Mouse (Mus musculus): ENCODE measurements around the gene Ptprm. TPM values are rescaled to one million over a fixed set of nuclear protein-coding genes. Genes with fewer than 3 reads are reported as not detected.
A peak's percentile ranks its signal among the peaks of the same experiment; 100 is the strongest.

Ptprm gene
- total RNA-seq, 2 experiments from 2014 or later: 0.22 TPM; not detected in 1

GRCm38 (mm10) chr17:67345157-67345556 lies 9.1 kb downstream of the Ptprm start:
- ATAC-seq (ENCODE audit: poor library complexity, severe bottlenecking): no peak

- ATAC-seq (ENCODE audit: poor library complexity, severe bottlenecking): no peak
These were observed 10.8 kb downstream of the Ptprm start for GRCm38 (mm10) chr17:67343471-67343870.

GRCm38 (mm10) chr17:67343006-67343405 lies 11.3 kb downstream of the Ptprm start:
- ATAC-seq (ENCODE audit: poor library complexity, severe bottlenecking): no peak

GRCm38 (mm10) chr17:67340362-67340761 lies 13.9 kb downstream of the Ptprm start:
- ATAC-seq (ENCODE audit: poor library complexity, severe bottlenecking): no peak

- no peak for ATAC-seq (ENCODE audit: poor library complexity, severe bottlenecking)
These were observed 14.7 kb downstream of the Ptprm start for GRCm38 (mm10) chr17:67339569-67339968.

GRCm38 (mm10) chr17:67334310-67334709 lies 19.9 kb downstream of the Ptprm start:
- no peak for ATAC-seq (ENCODE audit: poor library complexity, severe bottlenecking)

- ATAC-seq (ENCODE audit: poor library complexity, severe bottlenecking): peak; percentile 57
These were observed 24.8 kb downstream of the Ptprm start for GRCm38 (mm10) chr17:67329435-67329834.

- ATAC-seq (ENCODE audit: poor library complexity, severe bottlenecking): no peak
These were observed 29.8 kb downstream of the Ptprm start for GRCm38 (mm10) chr17:67324499-67324832.

GRCm38 (mm10) chr17:67323777-67324498 lies 30.3 kb downstream of the Ptprm start:
- ATAC-seq (ENCODE audit: poor library complexity, severe bottlenecking): no peak

GRCm38 (mm10) chr17:67314491-67315205 lies 39.6 kb downstream of the Ptprm start:
- ATAC-seq (ENCODE audit: poor library complexity, severe bottlenecking): no peak

- no peak for ATAC-seq (ENCODE audit: poor library complexity, severe bottlenecking)
These were observed 45.8 kb downstream of the Ptprm start for GRCm38 (mm10) chr17:67308421-67308820.

- ATAC-seq (ENCODE audit: poor library complexity, severe bottlenecking): no peak
These were observed 48.0 kb downstream of the Ptprm start for GRCm38 (mm10) chr17:67306066-67306845.

- no peak for ATAC-seq (ENCODE audit: poor library complexity, severe bottlenecking)
These were observed 49.4 kb downstream of the Ptprm start for GRCm38 (mm10) chr17:67304831-67305230.

GRCm38 (mm10) chr17:67303326-67304099 lies 50.7 kb downstream of the Ptprm start:
- ATAC-seq (ENCODE audit: poor library complexity, severe bottlenecking): no peak

GRCm38 (mm10) chr17:67302569-67302968 lies 51.7 kb downstream of the Ptprm start:
- no peak for ATAC-seq (ENCODE audit: poor library complexity, severe bottlenecking)

GRCm38 (mm10) chr17:67302074-67302473 lies 52.2 kb downstream of the Ptprm start:
- no peak for ATAC-seq (ENCODE audit: poor library complexity, severe bottlenecking)

GRCm38 (mm10) chr17:67301367-67301766 lies 52.9 kb downstream of the Ptprm start:
- ATAC-seq (ENCODE audit: poor library complexity, severe bottlenecking): no peak

- ATAC-seq (ENCODE audit: poor library complexity, severe bottlenecking): no peak
These were observed 55.9 kb downstream of the Ptprm start for GRCm38 (mm10) chr17:67298269-67298798.

- no peak for ATAC-seq (ENCODE audit: poor library complexity, severe bottlenecking)
These were observed 57.4 kb downstream of the Ptprm start for GRCm38 (mm10) chr17:67296604-67297595.
